Mouse (Mus musculus) c-Kit-positive CD71-positive TER-119-positive erythroid progenitor cells, embryonic 14.5 days (primary cell): ENCODE results near the gene C330007P06Rik.
A peak's percentile ranks its signal among the peaks of the same experiment; 100 is the strongest.
"Not testable (repeated sequence)": the region's sequence is repeated elsewhere in the genome, so short reads cannot be mapped to it uniquely, and the experiment has no call there.

Experiments used
- DNase-seq: peaks from one replicate; pipeline ENCODE4 v3.0.0-alpha.2; 2013; ENCODE audit warnings: low spot score

The C330007P06Rik gene

DNA sequence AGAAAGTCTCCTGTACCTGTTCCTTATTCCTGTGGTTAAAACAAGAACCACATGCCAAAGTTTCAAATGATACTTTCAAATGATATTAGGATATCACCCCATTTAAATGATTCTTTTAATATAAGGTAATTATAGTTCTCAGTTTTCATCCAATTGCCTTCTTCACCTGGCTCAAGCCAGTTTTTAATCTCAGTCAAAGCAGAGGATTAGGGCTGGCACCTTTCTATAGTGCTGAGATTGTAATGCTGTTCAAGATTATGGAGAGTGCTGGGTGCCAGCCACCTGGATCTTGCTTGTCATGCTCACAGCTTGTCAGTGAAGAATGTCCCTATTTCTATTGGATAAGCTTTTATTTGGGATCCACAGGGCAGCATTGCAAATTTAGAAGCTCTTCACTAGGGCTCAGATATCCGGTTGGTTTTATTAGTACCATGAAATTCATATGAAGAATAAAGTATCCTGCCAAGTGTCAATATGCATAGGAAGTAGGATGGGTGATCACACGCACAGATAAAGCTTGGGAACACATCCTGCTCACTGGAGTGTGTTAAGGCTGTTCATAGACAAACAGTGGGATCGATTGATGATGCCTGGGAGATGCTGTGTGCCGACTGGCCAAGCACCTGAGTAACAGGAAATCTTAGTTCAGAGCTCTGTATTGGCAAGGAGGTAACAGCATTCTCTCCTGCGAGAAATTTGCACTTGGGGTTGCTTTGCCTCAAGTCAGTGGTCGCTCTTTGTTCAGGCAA lies 74.6 kb downstream of the C330007P06Rik start:
- DNase-seq = no peak

GRCm38 (mm10) chrX:36796734-36797133 lies 77.2 kb downstream of the C330007P06Rik start:
- not testable (repeated sequence) for DNase-seq

DNA sequence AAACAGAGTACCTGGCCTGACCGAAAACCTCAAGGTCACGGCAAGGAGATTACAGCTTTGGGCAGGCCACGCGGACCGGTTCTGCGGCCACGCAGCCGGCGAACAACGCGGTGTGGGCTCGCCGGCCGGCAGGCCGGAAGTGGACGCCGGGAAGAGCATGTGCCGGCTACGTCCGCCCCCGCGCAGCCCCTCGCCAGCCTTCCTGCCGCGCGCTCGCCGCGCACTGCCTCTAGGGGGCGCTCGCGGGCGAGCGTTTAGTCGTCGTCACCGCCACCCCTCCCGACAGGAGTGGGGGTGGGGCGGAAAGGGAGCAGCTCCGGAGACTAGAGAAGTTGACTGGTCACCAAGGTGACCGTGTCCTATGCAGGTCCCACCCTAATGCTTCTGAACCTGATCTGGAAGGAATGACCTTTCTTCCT lies 77.7 kb downstream of the C330007P06Rik start:
- DNase-seq = peak; percentile 74

GRCm38 (mm10) chrX:36795424-36796162 lies 78.3 kb downstream of the C330007P06Rik start, which contains the start of gene Slc25a5:
Slc25a5 (plus strand) TSS chrX:36795651.
- DNase-seq = peak; percentile 73

GRCm38 (mm10) chrX:36794571-36794970 lies 79.3 kb downstream of the C330007P06Rik start:
- DNase-seq = no peak

DNA sequence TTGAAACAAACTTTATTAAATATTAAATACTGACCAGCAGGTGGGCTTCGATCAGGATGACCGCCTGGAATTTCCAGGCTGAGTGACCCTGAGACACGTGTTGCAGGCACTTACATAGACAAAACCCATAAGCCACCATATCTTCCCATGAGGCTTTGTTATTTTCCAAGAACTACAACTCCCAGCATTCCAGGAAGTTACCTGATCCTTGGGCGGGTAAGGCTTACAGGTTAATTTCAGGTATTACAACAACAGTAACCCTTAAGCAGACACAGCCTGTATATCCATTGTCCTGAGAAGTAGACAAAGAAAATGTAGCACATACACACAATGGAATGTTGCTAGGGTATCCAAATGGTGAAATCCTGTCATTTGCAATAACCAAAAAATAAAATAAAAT lies 84.6 kb downstream of the C330007P06Rik start:
- no peak for DNase-seq

- DNase-seq = no peak
These were observed 96.2 kb downstream of the C330007P06Rik start for GRCm38 (mm10) chrX:36777694-36778093.

DNA sequence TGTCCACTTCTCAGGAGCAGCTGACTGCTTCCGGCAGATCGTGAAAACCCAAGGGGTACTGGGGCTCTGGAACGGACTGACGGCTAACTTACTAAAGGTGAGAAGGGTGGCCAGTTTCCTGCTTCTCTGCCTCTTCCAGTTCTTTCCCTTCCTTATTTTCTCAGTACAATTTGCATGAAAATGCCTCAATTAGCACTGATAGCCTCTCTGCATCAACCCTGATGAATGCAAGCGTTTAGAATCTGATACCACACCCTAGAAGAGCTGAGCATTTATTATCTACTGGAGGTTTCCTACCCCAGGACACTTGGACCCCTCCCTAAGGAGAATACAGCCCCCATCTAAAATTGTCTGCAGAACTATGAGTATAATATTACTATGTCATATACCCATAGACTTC lies 98.4 kb downstream of the C330007P06Rik start:
- no peak for DNase-seq
